Mouse (Mus musculus) right cerebral cortex, postnatal 14 days (tissue): Measurements from ENCODE around the gene Hist1h2bj.

Experiments
- DNase-seq: peaks from one replicate; pipeline ENCODE4 v3.0.0; 2022

Gene Hist1h2bj

DNA sequence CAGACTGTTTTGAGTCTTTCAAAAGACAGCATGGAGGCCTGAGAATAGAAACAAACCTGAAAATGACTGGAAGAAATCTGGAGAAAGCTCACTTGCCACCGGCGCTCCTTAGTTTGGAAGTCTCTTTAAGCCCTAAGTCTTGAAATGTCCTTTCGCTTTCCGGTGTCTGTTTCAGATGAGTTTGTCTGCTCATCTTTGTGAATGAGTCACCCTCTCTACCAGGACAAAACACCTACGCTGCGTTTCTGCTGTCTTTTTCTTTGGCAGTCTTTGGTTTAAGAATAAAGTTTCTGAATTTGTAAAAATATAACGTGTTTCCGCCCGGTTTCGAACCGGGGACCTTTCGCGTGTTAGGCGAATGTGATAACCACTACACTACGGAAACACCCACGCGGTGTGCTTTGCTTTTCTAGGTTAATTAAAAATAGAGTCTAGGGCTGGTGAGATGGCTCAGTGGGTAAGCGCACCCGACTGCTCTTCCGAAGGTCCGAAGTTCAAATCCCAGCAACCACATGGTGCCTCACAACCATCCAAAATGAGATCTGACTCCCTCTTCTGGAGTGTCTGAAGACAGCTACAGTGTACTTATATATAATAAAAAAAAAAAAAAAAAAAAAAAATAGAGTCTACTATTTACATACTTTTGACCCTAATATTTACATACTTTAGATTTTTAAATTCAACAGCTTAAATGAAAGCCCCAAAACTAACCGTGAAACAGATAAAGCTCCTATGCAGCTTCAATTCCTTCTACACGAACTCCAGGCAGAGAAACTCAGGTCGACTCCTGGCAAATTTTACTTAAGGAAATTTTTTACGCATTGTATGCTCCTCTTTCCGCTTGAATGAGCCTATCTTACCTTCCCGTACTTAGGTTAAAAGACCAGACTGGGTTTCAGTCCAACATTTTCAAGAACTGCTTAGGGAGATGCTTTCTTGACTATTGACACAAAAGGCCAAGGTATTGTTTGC lies 27.2 kb upstream of the Hist1h2bj start:
- peak; percentile 65 for DNase-seq

DNA sequence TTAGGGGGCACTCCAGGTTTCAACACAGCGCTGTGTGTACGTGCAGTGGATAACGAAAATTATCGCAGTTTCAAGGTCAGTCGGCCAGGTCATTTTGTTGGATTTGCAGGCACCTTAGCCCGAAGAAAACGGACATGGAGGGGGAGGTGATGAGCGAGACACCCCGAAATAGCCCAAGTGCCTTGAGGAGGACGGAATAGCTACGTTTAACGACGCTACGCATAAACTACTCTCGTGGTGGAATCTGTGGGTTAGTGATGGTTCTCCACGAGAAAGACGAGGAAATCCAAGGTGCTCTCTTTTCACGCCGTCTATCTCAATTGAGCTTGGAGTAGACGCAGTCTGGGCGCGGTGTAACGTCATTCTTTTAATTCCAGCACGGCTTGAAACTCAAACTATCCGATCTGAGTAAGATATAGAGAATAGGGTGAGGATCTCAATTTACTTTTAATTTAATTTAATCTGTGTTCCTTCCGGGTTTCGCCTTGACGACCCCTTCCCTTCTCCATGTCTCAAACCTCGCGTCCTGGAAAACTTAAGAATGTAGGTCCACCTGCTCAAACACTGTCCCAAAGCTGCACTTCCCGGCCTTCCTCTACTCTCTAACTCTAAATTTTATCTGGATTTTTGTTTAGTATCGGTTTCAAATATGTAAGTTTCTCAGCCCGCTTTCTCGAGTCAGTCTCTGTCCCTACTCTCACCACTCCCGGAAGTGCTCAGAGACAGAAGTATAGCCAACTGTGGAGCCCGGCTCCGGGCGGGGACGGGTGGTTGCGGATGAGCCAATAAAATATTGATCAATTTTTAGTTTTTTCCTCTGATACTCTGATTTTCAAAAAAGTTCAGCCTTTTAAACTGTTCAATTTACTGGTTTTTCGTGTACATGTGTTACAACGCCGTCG lies 22.8 kb upstream of the Hist1h2bj start:
- no peak for DNase-seq

DNA sequence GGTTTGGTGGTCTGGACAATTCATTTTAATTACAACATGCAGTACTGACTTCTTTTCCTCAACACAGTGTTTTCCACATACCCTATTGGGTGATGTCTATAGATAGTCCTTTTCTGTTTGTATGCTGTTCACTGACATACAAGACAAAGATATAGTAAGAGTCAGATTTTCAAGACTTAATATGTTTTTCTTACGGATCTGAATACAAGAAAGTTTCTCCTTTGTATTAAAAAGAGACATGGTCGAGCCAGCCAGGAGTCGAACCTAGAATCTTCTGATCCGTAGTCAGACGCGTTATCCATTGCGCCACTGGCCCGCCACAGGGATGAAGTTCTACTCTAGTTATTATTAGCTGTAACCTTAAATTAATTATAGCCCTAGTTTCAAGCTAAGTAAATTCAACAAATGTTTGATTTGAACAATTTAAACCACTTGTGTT lies 22.1 kb upstream of the Hist1h2bj start:
- peak; percentile 39 for DNase-seq

DNA sequence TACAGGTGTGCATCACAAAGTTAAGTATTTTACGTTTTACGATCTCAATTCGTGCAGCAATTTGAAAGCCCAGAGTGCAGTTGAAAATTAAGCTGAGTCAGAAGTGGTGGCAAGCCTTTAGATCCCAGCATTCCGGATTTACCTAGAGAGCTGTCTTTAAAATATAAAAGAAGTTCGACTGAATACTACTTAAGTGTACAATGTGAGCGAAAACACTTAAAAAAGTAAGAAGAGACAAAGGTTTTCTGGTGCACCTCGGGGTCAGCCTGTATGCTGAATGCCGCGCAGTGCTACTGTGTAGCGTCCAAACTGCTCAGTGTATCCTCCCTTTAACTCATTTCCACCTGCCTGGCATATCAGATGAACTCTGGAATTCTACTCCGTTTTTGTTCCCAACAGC lies 21.4 kb upstream of the Hist1h2bj start:
- no peak for DNase-seq

DNA sequence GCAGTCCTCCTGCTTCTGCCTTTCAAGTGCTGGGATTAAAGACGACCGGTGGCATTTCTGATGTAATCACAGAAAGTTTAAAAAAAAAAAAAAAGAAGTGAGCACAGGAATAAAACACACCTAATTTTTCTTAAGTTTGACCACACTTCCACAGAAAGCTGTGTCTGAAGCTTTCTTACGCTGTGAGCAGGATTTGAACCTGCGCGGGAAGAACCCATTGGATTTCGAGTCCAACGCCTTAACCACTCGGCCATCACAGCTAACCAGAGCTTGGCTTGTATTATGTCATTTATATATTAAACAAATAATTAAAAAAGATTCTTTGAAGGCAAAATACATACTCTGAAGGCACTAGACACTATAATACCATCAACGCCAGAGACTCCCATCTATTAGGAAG lies 20.8 kb upstream of the Hist1h2bj start:
- peak; percentile 64 for DNase-seq

DNA sequence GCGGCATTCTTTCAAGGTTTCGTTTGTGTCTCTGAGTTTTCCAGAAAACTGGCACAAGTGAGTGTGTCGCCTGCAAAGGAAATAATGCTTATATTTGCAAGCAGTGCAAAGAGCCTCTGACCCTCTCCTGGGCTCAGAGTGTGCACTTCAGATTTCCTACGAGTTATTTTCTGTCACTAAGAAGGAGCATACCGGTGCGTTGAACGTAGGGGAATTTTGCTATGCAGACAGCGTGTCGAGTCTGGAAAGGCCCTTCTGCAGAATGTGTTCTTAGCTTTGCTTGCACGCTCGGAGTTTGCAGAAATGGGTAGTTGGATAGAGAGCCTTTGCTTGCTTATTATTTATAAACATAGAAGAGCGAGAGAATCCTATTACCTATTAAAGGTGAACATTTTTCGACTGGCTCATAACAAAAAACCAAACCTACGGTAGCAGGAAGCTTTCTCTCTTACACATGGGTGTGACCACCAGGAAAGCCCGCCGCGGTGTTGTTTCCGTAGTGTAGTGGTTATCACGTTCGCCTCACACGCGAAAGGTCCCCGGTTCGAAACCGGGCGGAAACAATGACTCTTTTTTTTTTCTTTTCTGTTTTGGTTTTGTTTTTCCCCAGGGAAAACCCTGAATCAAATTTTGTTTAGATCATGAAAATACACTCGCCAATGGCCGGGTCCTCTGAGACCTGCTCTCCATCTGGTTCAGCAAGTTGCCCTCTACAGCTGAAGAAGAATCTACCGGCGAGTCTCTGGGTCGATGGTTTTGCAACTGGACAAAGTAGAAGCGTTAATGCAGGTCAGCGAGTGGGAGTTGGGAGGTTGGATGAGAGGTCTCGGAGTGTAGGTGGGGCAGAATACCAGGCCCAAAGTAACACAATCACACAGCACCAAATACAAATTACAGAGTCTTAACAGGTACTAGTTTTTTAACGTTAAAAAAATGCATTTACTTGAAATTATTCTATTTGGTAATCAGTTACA lies 16.7 kb upstream of the Hist1h2bj start:
- peak; percentile 81 for DNase-seq

DNA sequence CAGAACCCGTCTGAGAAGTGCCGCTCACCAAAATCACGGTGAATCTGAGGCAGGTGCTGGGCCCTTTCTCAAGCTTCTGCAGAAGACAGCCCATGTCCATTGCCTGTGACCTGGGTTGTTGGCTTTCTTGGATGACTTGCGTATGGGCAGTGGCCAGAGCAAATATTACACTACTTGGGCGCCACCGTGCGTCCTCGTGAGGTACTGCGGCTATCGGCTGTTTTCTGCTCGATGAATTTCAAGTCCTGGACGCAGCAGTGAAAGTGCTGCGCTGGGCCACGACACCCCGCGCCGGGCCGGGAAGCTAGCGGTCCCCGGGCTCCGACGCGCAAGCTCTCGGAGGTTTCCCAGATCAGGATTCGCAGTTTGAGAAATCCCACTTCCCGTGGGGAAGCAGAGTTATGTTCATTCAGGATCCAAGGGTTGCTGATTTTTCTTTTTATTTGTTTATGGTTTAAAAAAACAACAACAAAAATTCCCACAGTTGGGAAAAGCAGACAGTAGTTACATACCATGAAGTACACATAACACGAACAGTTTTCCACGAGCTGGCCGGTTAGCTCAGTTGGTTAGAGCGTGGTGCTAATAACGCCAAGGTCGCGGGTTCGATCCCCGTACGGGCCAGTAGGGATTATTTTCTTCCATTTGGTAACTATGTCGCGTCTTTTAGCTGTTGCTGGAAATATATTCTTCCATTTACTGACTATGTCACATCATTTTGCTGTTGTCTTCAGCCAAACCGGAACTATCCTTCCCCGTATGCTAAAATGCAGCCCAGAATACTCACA lies 14.1 kb upstream of the Hist1h2bj start:
- peak; percentile 83 for DNase-seq

DNA sequence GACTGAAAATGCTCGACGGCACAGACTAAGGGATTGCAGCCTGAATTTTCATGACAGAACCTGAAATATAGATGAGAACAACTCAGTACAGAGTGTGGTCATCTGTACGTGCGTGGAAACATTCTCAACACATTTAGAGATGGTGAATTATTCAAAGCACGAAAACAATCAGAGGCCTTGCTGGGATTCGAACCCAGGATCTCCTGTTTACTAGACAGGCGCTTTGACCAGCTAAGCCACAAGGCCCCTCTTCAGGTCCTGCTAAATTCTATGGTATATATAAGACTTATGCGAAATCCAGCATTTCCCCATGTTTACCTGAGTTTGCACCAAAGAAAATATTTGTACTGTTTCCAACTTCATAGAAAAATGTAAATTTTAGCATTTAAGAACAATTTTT lies 13.1 kb upstream of the Hist1h2bj start:
- no peak for DNase-seq

DNA sequence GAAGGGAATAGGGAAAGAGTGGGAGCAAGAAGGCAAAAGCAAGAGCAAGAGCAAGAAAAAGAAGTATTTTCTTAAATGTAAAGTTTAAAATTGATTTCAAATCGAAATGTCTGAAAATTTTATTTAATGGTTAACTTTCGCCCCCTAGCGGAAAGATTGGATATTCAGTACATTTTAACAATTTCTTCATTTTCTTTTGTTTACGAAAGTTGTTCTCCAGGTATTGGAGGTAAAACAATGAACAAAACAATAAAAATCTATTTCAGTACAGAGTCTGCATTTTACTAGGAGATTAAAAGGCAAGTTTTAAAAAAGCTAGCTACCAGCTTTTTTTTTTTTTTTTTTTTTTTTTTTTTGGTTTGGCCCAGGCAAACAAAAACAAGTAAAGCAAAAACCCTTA lies 12.5 kb upstream of the Hist1h2bj start:
- no peak for DNase-seq

DNA sequence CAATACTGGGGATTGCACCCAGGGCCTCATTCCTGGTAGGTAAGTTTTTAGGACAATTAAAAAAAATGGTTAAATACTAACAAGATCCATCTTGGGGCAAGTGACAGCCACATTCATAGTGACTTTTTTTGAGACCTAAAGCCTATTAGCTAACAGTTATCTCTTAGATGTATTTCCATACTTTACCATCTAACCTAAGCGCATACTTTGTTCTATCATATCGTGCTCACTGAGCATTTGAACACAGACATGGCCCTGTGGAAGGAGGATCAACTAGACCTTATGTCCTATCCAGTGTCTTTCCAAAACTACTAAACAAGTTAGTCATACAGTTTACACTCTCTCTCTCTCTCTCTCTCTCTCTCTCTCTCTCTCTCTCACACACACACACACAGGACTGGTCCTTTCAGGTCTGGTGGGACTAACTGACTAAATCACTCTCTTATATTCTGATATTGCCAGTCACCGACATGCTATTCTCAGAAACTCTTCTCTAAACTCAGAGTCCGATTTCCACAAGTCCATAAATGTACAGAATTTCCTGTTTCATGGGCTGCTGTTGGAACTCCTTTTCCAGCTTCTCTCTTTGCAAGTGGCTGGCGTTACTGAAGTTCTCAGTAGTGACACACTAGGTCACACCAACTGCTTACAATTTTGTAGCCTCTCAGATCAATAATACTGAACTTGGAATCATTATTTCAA lies 9.1 kb upstream of the Hist1h2bj start:
- DNase-seq, result no peak

DNA sequence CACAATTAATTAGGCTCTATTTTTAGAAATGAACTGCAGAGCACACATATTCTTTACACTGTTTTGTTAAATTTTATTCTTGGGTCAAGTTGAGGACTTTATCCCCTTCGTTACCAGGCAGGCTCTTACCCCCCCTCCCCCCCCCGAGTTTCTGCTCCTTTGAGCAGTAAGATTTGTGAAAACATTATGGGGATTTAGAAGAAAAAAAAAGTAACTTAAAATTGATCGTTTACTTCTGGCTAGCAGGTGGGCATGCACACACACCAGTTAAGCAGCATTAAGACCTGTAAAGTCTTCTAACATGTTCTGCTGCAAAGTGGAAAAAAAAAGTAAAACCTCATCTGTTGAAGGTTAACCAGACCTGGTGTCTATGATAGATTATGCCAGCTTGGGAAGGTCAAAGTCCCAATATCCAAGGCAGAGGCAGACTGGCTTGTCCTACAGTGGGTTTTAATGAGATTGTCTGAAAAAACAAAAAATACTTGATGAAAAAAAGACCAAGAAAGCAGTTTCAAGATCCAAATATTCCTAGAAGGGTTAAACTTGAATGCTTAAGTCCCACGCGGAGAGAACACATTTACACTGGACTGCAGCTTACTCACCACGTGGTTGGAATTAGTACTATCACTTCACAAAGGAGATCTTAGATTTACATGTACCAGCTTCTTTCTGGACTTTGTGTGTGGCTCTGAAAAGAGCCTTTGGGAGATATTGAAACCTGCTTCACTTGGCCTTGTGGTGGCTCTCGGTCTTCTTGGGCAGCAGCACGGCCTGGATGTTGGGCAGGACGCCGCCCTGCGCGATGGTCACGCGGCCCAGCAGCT lies 8.4 kb upstream of the Hist1h2bj start:
- no peak for DNase-seq

DNA sequence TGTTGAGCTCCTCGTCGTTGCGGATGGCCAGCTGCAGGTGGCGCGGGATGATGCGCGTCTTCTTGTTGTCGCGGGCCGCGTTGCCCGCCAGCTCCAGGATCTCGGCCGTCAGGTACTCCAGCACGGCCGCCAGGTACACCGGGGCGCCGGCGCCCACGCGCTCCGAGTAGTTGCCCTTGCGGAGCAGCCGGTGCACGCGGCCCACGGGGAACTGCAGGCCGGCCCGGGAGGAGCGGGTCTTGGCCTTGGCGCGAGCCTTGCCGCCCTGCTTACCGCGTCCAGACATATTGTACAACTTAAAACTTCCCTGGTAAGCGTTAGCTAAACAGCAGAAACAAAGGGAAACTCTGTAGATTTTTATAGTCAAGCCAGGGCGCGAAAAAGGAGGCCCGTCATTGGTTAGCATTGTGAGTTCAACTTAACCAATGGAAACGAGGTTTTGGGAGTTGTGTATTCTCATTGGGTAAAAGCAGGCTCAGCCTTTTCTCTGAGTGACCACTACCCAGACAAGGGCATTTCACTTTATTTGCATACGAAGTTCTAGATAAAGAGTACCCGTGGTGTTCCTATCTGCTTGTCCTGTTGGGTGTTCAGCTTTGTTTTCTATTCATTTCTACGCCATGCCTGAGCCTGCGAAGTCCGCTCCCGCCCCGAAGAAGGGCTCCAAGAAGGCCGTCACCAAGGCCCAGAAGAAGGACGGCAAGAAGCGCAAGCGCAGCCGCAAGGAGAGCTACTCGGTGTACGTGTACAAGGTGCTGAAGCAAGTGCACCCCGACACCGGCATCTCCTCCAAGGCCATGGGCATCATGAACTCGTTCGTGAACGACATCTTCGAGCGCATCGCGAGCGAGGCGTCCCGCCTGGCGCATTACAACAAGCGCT lies 7.5 kb upstream of the Hist1h2bj start, which contains the start of the genes Hist1h2ah and Hist1h2bk:
Hist1h2ah (minus strand) TSS at position 302 of the 882 bp plus-strand sequence.
Hist1h2bk (plus strand) TSS at position 604 of the 882 bp plus-strand sequence.
- DNase-seq, result peak; percentile 66

DNA sequence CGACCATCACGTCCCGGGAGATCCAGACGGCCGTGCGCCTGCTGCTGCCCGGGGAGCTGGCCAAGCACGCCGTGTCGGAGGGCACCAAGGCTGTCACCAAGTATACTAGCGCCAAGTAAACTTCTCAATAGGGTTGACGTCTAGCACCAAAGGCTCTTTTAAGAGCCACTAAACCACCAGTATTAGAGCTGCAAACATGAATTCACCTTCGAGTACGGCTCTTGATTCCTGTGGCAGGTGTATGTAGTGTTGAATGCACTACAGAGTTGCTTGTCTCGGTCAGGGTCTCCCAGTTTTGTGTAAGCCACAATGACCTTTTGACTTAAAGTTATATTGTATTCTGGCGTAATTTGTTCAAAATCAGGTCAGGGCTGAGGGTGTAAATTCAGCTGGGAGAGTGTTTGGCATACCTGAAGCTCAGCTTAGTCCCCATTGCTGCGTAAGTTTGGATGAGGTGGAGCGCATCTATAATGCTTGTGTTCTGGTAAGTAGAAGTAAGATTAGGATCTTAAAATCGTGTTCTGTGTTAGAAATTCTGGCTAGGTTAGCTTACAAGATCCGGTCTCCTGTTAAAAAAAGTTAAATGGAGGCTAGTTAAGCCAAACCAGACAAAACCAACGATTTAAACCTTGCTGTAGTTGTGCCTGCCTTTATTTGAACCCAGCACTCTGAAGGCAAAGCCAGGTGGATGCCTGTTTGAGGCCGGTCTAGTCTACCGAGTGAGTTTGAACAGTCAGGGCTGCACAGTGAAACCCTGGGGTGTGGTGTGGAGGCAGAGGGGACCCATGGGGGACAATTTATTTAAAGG lies 6.7 kb upstream of the Hist1h2bj start:
- DNase-seq, result no peak

DNA sequence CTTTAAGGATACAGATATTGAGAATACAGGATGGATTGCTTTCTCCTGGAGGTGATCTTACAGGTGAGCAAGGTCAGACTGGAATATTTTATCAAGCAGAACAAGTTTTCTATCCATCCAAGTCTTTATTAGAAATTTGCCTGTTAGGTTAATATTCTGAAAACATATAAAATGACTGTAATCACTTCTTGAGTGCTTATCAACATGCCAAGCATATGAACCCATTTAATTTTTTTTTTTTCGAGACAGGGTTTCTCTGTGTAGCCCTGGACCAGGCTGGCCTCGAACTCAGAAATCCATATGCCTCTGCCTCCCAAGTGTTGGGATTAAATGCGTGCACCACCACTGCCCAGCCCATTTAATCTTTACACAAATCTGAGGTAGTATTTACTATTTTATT lies 6.0 kb upstream of the Hist1h2bj start:
- DNase-seq, result no peak

DNA sequence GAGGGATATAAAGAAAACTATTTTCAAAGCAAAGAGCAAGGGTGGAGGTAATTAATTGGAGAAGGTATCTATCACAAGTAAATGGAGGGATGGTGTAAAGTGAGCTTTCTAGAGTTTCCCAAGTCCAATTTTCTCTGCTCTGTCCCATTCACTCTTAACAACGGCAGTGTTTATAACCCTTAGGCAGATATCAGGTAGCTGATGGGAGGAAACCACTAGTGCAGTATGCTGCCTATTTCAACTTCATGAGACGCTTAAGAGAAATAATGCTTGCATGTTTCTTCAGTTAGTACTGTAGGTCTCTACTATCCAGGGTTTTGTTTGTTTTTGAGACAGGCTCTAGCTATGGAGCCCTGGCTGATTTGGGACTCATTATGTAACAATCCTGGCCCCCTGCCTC lies 5.6 kb upstream of the Hist1h2bj start:
- no peak for DNase-seq

DNA sequence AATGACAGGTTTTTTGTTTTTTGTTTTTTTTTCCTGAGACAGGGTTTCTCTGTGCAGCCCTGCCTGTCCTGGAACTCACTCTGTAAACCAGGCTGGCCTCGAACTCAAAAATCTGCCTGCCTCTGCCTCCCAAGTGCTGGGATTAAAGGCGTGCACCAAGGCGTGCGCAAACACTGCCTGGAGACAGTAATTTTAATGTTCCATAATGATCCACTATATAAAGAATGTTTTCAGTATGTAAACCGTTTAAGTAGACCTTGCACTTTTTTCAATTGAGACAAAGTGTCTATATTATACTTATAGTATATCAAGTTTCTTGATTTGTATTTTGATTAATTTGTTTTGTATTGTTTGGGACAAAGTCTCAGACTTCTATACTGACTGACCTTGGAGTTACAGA lies 3.6 kb upstream of the Hist1h2bj start:
- no peak for DNase-seq

DNA sequence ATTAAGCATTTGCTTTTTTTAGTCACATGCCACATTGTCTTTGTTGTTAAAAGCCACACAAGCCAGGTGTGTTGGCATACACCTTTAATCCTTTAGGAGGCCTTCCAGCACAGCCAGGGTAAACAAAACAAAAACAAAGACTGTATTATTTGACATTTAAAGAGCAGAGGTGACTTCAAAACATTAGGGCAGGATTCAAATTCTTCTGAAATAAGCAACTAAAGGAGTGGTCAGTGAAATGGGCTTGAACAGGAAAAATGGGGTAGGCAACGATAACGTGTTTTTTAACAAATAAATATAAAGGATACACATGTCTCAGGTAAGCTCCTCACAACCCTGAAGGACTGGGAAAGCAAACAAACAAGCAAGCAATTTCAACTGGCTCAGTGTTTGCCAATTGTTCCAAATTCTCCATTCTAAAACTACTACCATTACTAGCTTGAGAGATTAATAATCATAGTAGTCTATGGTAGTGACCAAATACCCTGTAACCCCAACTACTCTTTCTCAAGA lies 3.0 kb upstream of the Hist1h2bj start:
- DNase-seq, result no peak
